Mouse (Mus musculus) neutrophil, adult 5-6 weeks (primary cell): ENCODE data around the gene Cdk11b. TPM values are rescaled to one million over a fixed set of nuclear protein-coding genes. Genes with fewer than 3 reads are reported as not detected.
A peak's percentile ranks its signal among the peaks of the same experiment; 100 is the strongest.

Source experiments
- ATAC-seq: fragments of 151-379, 151-347 bp; 2 replicates; pipeline ENCODE4 v1.8.0; 2017; ENCODE audit warnings: mild to moderate bottlenecking, moderate TSS enrichment; ENCODE audit not compliant: insufficient number of reproducible peaks, poor library complexity, low FRiP score, severe bottlenecking; ENCODE audit errors: extremely low read depth
- total RNA-seq: library from RNA; stranded (forward); fragments of 200-1000 nt; gene quantifications from 2 replicates; pipeline ENCODE4 v1.2.3, GENCODE M21; 2017

Cdk11b gene
- total RNA-seq = 135 and 137 TPM in 2 replicates

- ATAC-seq = peak; percentile 98
These were observed at the start of gene Cdk11b for GRCm38 (mm10) chr4:155624338-155625291. Gene Cdk11b (plus strand): TSS chr4:155624854.

- ATAC-seq = no peak
These were observed 49.7 kb upstream of the Cdk11b start for GRCm38 (mm10) chr4:155574931-155575330.

- ATAC-seq = no peak
These were observed 49.1 kb upstream of the Cdk11b start for GRCm38 (mm10) chr4:155575521-155575920.

- no peak for ATAC-seq
These were observed 47.5 kb upstream of the Cdk11b start for GRCm38 (mm10) chr4:155577132-155577531.

GRCm38 (mm10) chr4:155577741-155578140 lies 46.9 kb upstream of the Cdk11b start:
- no peak for ATAC-seq

GRCm38 (mm10) chr4:155578336-155579125 lies 46.1 kb upstream of the Cdk11b start:
- ATAC-seq = no peak

GRCm38 (mm10) chr4:155580420-155580819 lies 44.2 kb upstream of the Cdk11b start:
- ATAC-seq = no peak

- ATAC-seq = no peak
These were observed 42.3 kb upstream of the Cdk11b start for GRCm38 (mm10) chr4:155582279-155582905.

GRCm38 (mm10) chr4:155589356-155589755 lies 35.3 kb upstream of the Cdk11b start:
- ATAC-seq = no peak

- no peak for ATAC-seq
These were observed 33.5 kb upstream of the Cdk11b start for GRCm38 (mm10) chr4:155591012-155591719.

GRCm38 (mm10) chr4:155593780-155594179 lies 30.9 kb upstream of the Cdk11b start:
- no peak for ATAC-seq

- ATAC-seq = no peak
These were observed 28.9 kb upstream of the Cdk11b start for GRCm38 (mm10) chr4:155595777-155596176.

- ATAC-seq = no peak
These were observed 28.0 kb upstream of the Cdk11b start for GRCm38 (mm10) chr4:155596606-155597005.

- ATAC-seq = no peak
These were observed 26.1 kb upstream of the Cdk11b start for GRCm38 (mm10) chr4:155598536-155598935.

- no peak for ATAC-seq
These were observed 24.5 kb upstream of the Cdk11b start for GRCm38 (mm10) chr4:155599901-155600825.

GRCm38 (mm10) chr4:155601091-155601996 lies 23.3 kb upstream of the Cdk11b start, which contains the start of gene Slc35e2:
Gene Slc35e2 (plus strand): TSS chr4:155601416.
- ATAC-seq = peak; percentile 92

GRCm38 (mm10) chr4:155601997-155602456 lies 22.6 kb upstream of the Cdk11b start:
- no peak for ATAC-seq
